Mouse (Mus musculus) granulocyte monocyte progenitor cell, adult 5-6 weeks (primary cell): ENCODE measurements around the gene Fmo1. TPM values are rescaled to one million over a fixed set of nuclear protein-coding genes. Genes with fewer than 3 reads are reported as not detected.
"Not testable (repeated sequence)": the region's sequence is repeated elsewhere in the genome, so short reads cannot be mapped to it uniquely, and the experiment has no call there.

Experiments used
- ATAC-seq: replicated peaks from 2 replicates; pipeline ENCODE4 v1.8.0; 2016; ENCODE audit warnings: mild to moderate bottlenecking, moderate TSS enrichment, inconsistent platforms; ENCODE audit not compliant: poor library complexity, severe bottlenecking
- total RNA-seq, 2 experiments: library from RNA; stranded (forward) in 1 of 2; stranded (reverse) in 1 of 2; fragments of 200-712, 200-1000 nt in 1 of 2; fragments of >200 nt in 1 of 2; fragmentation: Nextera tagmentation in 1 of 2; gene quantifications; 2 replicates each; pipeline ENCODE4 v1.2.3; 2014 to 2017

Fmo1 gene
- total RNA-seq, 2 experiments from 2014 or later: 0.10 TPM; not detected in 1

GRCm38 (mm10) chr1:162808541-162808940 lies 57.9 kb downstream of the Fmo1 start:
- no peak for ATAC-seq

DNA sequence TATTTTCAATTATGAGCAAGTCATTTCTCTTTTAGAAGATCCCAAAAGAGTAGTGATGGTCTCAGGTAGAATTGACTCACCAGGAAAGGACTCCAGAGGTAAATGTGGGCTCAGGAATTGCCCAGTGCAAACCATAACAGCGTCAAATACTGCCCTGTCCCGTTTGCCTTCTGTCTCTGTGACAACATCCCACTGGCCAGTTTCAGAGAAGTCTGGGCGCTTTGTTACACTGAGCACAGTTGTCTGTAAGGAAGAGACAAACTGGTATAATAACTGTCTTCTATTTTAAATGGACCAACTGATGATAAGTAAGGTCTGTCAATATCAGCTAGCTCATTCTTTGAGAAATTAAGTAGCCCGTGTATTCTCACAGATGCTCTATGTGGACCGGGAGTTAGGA lies 59.0 kb downstream of the Fmo1 start:
- ATAC-seq: no peak

DNA sequence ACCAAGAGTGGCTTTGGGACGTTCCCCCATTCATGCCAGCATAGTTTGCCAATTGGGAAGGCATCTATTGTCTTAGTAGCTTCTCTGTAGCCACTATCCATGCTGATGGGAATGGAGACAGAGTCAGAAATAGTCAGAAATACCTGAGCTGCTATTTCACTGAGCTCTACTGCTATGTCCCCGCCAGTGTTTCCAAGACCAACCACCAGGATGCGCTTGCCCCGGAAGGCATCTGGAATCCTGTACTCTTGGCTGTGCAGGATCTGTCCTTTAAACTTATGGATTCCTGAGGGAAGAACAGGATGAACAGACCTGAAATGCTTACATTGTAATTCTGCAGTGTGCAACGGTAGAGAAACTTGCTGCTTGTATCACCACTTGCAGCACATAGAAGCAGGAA lies 61.4 kb downstream of the Fmo1 start:
- ATAC-seq: no peak

DNA sequence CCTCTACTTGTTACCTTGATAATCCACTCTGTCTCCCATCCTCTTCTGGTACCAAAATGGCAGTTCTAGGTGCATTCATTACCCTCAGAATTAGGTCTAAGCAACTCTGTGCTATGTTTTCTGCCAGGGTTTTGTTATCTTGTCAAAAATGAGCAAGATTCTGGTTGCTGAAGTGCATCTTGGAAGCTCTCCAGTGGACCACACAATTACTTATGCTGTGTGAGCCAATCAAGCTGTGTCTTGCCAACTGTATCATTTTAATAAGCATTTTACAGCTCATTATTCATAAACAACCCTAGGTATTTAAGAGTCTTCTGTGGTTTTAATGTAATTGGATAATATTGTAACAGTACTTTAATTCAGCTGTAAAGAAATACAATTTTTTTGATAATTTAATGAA lies 70.0 kb downstream of the Fmo1 start:
- ATAC-seq: no peak

- ATAC-seq: peak; percentile 14; the same call in 1 of the 2 replicates
Observed at GRCm38 (mm10) chr1:162792306-162793044, 73.9 kb downstream of the Fmo1 start.

DNA sequence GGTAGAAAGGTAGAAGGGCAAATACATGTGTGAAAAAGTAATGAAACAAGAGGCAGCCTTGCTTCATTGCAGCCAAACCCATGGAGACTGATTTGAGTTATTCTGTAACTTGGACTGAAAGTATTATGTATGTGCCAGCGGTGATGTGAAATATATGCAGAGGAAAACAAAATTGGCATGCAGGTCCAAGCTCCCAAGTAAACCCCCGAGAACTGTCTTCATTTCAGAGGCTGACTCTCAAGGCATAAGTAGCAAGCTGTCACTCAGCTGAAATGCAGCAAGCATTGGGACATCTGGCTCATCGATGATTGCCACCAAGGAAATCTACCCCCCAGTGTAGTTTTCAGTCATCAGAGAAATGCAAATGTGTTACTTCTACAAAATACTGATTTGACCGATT lies 81.2 kb downstream of the Fmo1 start:
- ATAC-seq: no peak

DNA sequence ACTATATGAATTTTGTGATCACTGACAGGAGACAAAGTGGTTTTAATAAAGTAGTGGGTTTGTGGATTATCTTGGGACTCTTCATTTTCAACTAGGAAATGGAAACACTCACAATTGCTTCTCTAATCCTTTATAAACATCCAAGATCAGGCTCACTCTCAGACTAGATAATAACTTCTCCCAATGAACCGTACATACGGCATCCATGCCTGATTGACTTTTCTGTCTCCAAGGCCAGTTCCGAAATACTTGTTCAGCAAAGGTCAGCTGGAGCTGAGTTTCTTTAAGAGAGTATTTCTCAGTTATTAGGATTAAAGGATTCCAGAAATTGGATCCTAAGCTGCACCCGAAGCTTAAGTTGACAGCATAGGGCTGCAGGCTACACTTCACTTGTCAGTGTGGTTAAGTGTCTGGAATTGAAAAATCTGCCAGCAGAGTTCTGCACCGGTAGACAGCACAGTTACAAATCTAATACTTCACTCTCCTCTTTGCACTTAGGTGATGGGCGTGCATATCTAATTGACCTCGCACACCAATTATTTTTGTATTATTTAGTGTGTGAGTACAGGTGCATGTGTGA lies 82.7 kb downstream of the Fmo1 start:
- ATAC-seq: no peak

GRCm38 (mm10) chr1:162781035-162781434 lies 85.4 kb downstream of the Fmo1 start:
- ATAC-seq: not testable (repeated sequence)

Other genes with a start within 250 kb of the Fmo1 start
- not detected in 2 replicates for gene Myoc, start 227.5 kb downstream of the Fmo1 start, total RNA-seq (2014; fragmentation: Nextera tagmentation)
- not detected in 2 replicates for gene Myoc, start 227.5 kb downstream of the Fmo1 start, total RNA-seq (2017)
- gene Myocos, start 208.4 kb downstream of the Fmo1 start, total RNA-seq (2014; fragmentation: Nextera tagmentation): not detected in 2 replicates
- not detected in 2 replicates for gene Myocos, start 208.4 kb downstream of the Fmo1 start, total RNA-seq (2017)
- 226 and 227 TPM in 2 replicates for gene Prrc2c, start 126.1 kb downstream of the Fmo1 start, total RNA-seq (2014; fragmentation: Nextera tagmentation)
- 132 and 152 TPM in 2 replicates for gene Prrc2c, start 126.1 kb downstream of the Fmo1 start, total RNA-seq (2017)
- not detected in 2 replicates for gene Fmo4, start 52.6 kb downstream of the Fmo1 start, total RNA-seq (2014; fragmentation: Nextera tagmentation)
- not detected in 2 replicates for gene Fmo4, start 52.6 kb downstream of the Fmo1 start, total RNA-seq (2017)
- gene Fmo2, start 32.1 kb upstream of the Fmo1 start, total RNA-seq (2014; fragmentation: Nextera tagmentation): not detected in 2 replicates
- not detected in 2 replicates for gene Fmo2, start 32.1 kb upstream of the Fmo1 start, total RNA-seq (2017)
- not detected in 2 replicates for gene Fmo6, start 70.9 kb upstream of the Fmo1 start, total RNA-seq (2014; fragmentation: Nextera tagmentation)
- not detected in 2 replicates for gene Fmo6, start 70.9 kb upstream of the Fmo1 start, total RNA-seq (2017)
- not detected in 2 replicates for gene Fmo3, start 117.9 kb upstream of the Fmo1 start, total RNA-seq (2014; fragmentation: Nextera tagmentation)
- not detected in 2 replicates for gene Fmo3, start 117.9 kb upstream of the Fmo1 start, total RNA-seq (2017)
- not detected in 2 replicates for gene Mroh9, start 219.1 kb upstream of the Fmo1 start, total RNA-seq (2014; fragmentation: Nextera tagmentation)
- gene Mroh9, start 219.1 kb upstream of the Fmo1 start, total RNA-seq (2017): not detected in 2 replicates